Mouse (Mus musculus): ENCODE data around the gene Zar1. TPM values are rescaled to one million over a fixed set of nuclear protein-coding genes. Genes with fewer than 3 reads are reported as not detected.
"Not testable (repeated sequence)": the region's sequence is repeated elsewhere in the genome, so short reads cannot be mapped to it uniquely, and the experiment has no call there.

Gene Zar1
- total and polyA plus RNA-seq, 3 experiments = not detected

GRCm38 (mm10) chr5:72601006-72601405 is 20.0 kb upstream of the Zar1 start:
- dilution Hi-C loops (cut with MboI; ENCODE audit: extremely low pct_ligation_motif_present, extremely low pct_unique_long_range_greater_than_20kb, low sequenced_read_pairs) (no loop called here), in situ Hi-C loops (cut with MboI; ENCODE audit: low pct_ligation_motif_present, low pct_unique_long_range_greater_than_20kb, low sequenced_read_pairs) (loop anchor here (25.0 kb wide), 1 partner anchor 239 kb away; no protein-coding TSS in a partner anchor)

GRCm38 (mm10) chr5:72587192-72587681 is 6.2 kb upstream of the Zar1 start, which contains the start of gene Gm5868:
Gene Gm5868, minus strand, starts transcription at chr5:72587551.
- no peaks in the 10 kb centered on the region for H3K9me3 ChIP-seq (replicated peaks; ENCODE audit: low read length)
- TF ChIP-seq GABPA (IDR thresholded peaks at IDR 0.05; ENCODE audit: insufficient replicate concordance, low read depth, low read length) = no peak
- TF ChIP-seq NRF1 (IDR thresholded peaks at IDR 0.05; ENCODE audit: low read depth, low read length) = no peak
- no peak for TF ChIP-seq TBP (conservative IDR thresholded peaks at IDR 0.05; ENCODE audit: low read depth, low read length)
- no peak for TF ChIP-seq MAX (IDR thresholded peaks at IDR 0.05; ENCODE audit: low read length)
- TF ChIP-seq RCOR1 (conservative IDR thresholded peaks at IDR 0.05; ENCODE audit: low read depth, low read length) = no peak
- no peak for TF ChIP-seq ZMIZ1 (IDR thresholded peaks at IDR 0.05; ENCODE audit: low read depth, low read length)
- no peak for TF ChIP-seq KAT2A (IDR thresholded peaks at IDR 0.05; ENCODE audit: insufficient replicate concordance, low read length)
- TF ChIP-seq MEF2A (IDR thresholded peaks at IDR 0.05; ENCODE audit: borderline replicate concordance, low read depth, low read length) = no peak
- no peak for TF ChIP-seq RAD21 (IDR thresholded peaks at IDR 0.05; ENCODE audit: low read depth, low read length)
- no peak for TF ChIP-seq JUN (IDR thresholded peaks at IDR 0.05; ENCODE audit: insufficient read depth, low read depth, low read length)
- no peak for TF ChIP-seq SIN3A (IDR thresholded peaks at IDR 0.05; ENCODE audit: low read length)
- no peak for TF ChIP-seq ETS1 (conservative IDR thresholded peaks at IDR 0.05; ENCODE audit: low read depth, low read length)
- TF ChIP-seq MXI1 (IDR thresholded peaks at IDR 0.05; ENCODE audit: low read depth, low read length) = no peak
- no peak for TF ChIP-seq POLR2A (IDR thresholded peaks at IDR 0.05; ENCODE audit: low read depth, low read length)
- TF ChIP-seq MYC (IDR thresholded peaks at IDR 0.05; ENCODE audit: low read depth, low read length) = no peak
- no peak for TF ChIP-seq E2F4 (IDR thresholded peaks at IDR 0.05; ENCODE audit: insufficient replicate concordance, low read depth, low read length)
- no peak for TF ChIP-seq MAFK (IDR thresholded peaks at IDR 0.05; ENCODE audit: insufficient replicate concordance, low read length)
- TF ChIP-seq CHD1 (IDR thresholded peaks at IDR 0.05; ENCODE audit: low read depth, low read length) = no peak
- no peak for TF ChIP-seq ZNF384 (IDR thresholded peaks at IDR 0.05; ENCODE audit: low read depth, low read length)
- no peaks in the 10 kb centered on the region for H3K79me2 ChIP-seq (replicated peaks; ENCODE audit: control insufficient read depth, extremely low read depth, insufficient read depth, poor library complexity, severe bottlenecking)
- no peak within 1 kb of the TSS for H3K9ac ChIP-seq (ENCODE audit: insufficient read depth, low read depth)
- H3K27ac ChIP-seq (ENCODE audit: insufficient read depth, low read depth) = no peak within 1 kb of the TSS
- no peak for DNase-seq (ENCODE audit: extremely low read depth)
- H3K36me3 ChIP-seq (replicated peaks in 1 of 2; ENCODE audit: control insufficient read depth in 1 of 2, insufficient read depth in 1 of 2, low read length in 1 of 2) = no peaks in the 10 kb centered on the region
- peaks cover 0 to 7% of the 10 kb centered on the region in 2 experiments; a peak in 2 of 4 replicates for H3K4me1 ChIP-seq (ENCODE audit: control insufficient read depth in 1 of 2, insufficient read depth in 2 of 2)
- H3K27me3 ChIP-seq (replicated peaks) = no peaks in the 10 kb centered on the region
- H3K4me2 ChIP-seq (ENCODE audit: insufficient read depth, low read depth, poor library complexity, severe bottlenecking) = no peak within 1 kb of the TSS
- H3K4me3 ChIP-seq (replicated peaks in 1 of 3; ENCODE audit: low read depth in 2 of 3, low read length in 2 of 3, poor library complexity in 1 of 3) = peak within 1 kb of the TSS in 1 of 3 experiments; percentile 7
- dilution Hi-C loops (cut with MboI; ENCODE audit: extremely low pct_ligation_motif_present, extremely low pct_unique_long_range_greater_than_20kb, low sequenced_read_pairs) (no loop called here), in situ Hi-C loops (cut with MboI; ENCODE audit: low pct_ligation_motif_present, low pct_unique_long_range_greater_than_20kb, low sequenced_read_pairs) (no loop called here)

More at GRCm38 (mm10) chr5:72601006-72601405, 20.0 kb upstream of the Zar1 start:
- Histone ChIP-seq H3K4me3 (replicated peaks in 1 of 3; ENCODE audit: low read depth in 2 of 3, low read length in 2 of 3, poor library complexity in 1 of 3) (no peak overlapping the region), H3K27ac (ENCODE audit: insufficient read depth, low read depth) (no peak overlapping the region), H3K79me2 (replicated peaks; ENCODE audit: control insufficient read depth, extremely low read depth, insufficient read depth, poor library complexity, severe bottlenecking) (no peaks in the 10 kb centered on the region), H3K27me3 (replicated peaks) (no peaks in the 10 kb centered on the region), H3K9me3 (replicated peaks; ENCODE audit: low read length) (no peaks in the 10 kb centered on the region), H3K36me3 (replicated peaks in 1 of 2; ENCODE audit: control insufficient read depth in 1 of 2, insufficient read depth in 1 of 2, low read length in 1 of 2) (no peaks in the 10 kb centered on the region), H3K4me2 (ENCODE audit: insufficient read depth, low read depth, poor library complexity, severe bottlenecking) (no peak overlapping the region; the same call in 1 of the 2 replicates), H3K9ac (ENCODE audit: insufficient read depth, low read depth) (no peak overlapping the region), H3K4me1 (ENCODE audit: control insufficient read depth in 1 of 2, insufficient read depth in 2 of 2) (peaks cover 0 to 6% of the 10 kb centered on the region in 2 experiments; a peak in 1 of 4 replicates)
- peak; percentile 70 for TF ChIP-seq SMC3 (IDR thresholded peaks at IDR 0.05; ENCODE audit: low read depth, low read length)
- TF ChIP-seq JUND (conservative IDR thresholded peaks at IDR 0.05; ENCODE audit: low read depth, low read length) = no peak
- TF ChIP-seq RAD21 (IDR thresholded peaks at IDR 0.05; ENCODE audit: low read depth, low read length) = peak; percentile 48
- TF ChIP-seq CTCF (conservative IDR thresholded peaks at IDR 0.05 in 1 of 2, IDR thresholded peaks at IDR 0.05 in 1 of 2; ENCODE audit: low read depth in 2 of 2, low read length in 2 of 2) = peak in 1 of 2 experiments; percentile 77; a peak in 2 of 4 replicates
- DNase-seq (ENCODE audit: extremely low read depth) = peak; percentile 84

GRCm38 (mm10) chr5:72586667-72587191 is 5.7 kb upstream of the Zar1 start:
- DNase-seq (ENCODE audit: extremely low read depth); H3K4me1 ChIP-seq (ENCODE audit: control insufficient read depth in 1 of 2, insufficient read depth in 2 of 2); dilution Hi-C loops (cut with MboI; ENCODE audit: extremely low pct_ligation_motif_present, extremely low pct_unique_long_range_greater_than_20kb, low sequenced_read_pairs); H3K27ac ChIP-seq (ENCODE audit: insufficient read depth, low read depth); H3K27me3 ChIP-seq (replicated peaks); H3K9me3 ChIP-seq (replicated peaks; ENCODE audit: low read length); H3K4me2 ChIP-seq (ENCODE audit: insufficient read depth, low read depth, poor library complexity, severe bottlenecking); H3K4me3 ChIP-seq (replicated peaks in 1 of 3; ENCODE audit: low read depth in 2 of 3, low read length in 2 of 3, poor library complexity in 1 of 3); H3K9ac ChIP-seq (ENCODE audit: insufficient read depth, low read depth); in situ Hi-C loops (cut with MboI; ENCODE audit: low pct_ligation_motif_present, low pct_unique_long_range_greater_than_20kb, low sequenced_read_pairs); H3K36me3 ChIP-seq (replicated peaks in 1 of 2; ENCODE audit: control insufficient read depth in 1 of 2, insufficient read depth in 1 of 2, low read length in 1 of 2); H3K79me2 ChIP-seq (replicated peaks; ENCODE audit: control insufficient read depth, extremely low read depth, insufficient read depth, poor library complexity, severe bottlenecking): not testable (repeated sequence)
